Mouse (Mus musculus) midbrain, embryonic 14.5 days (tissue): ENCODE measurements around the gene Selenoo. TPM values are rescaled to one million over a fixed set of nuclear protein-coding genes. Genes with fewer than 3 reads are reported as not detected.

Experiments
- ATAC-seq: fragments of 200-750 bp; cut with Nextera tagmentation; 2 replicates; pipeline ENCODE4 v1.8.0; 2017; ENCODE audit warnings: moderate number of reproducible peaks, moderate library complexity; ENCODE audit not compliant: low FRiP score, low TSS enrichment
- DNase-seq: peaks from one replicate; pipeline ENCODE4 v3.0.0-alpha.2; 2015
- H3K27ac ChIP-seq: fragments of 300-500 bp; sonication (generic); replicated peaks from 2 replicates; pipeline ENCODE4 v1.5.1; 2014; ENCODE audit warnings: mild to moderate bottlenecking, low read depth, low read length, moderate library complexity
- H3K27me3 ChIP-seq: fragments of 300-500 bp; sonication (generic); 2 replicates; pipeline ENCODE4 v1.6.1; 2014; ENCODE audit warnings: low read length, control low read depth, mixed read lengths; ENCODE audit not compliant: control insufficient read depth, insufficient read depth
- H3K36me3 ChIP-seq: fragments of 300-500 bp; sonication (generic); 2 replicates; pipeline ENCODE4 v1.6.1; 2014; ENCODE audit warnings: low read length, control low read depth; ENCODE audit not compliant: control insufficient read depth, insufficient read depth
- H3K4me1 ChIP-seq: fragments of 300-500 bp; sonication (generic); 2 replicates; pipeline ENCODE4 v1.6.1; 2014; ENCODE audit warnings: mild to moderate bottlenecking, antibody characterized with exemption, low read length, control low read depth; ENCODE audit not compliant: control insufficient read depth, insufficient read depth
- H3K4me2 ChIP-seq: fragments of 300-500 bp; sonication (generic); 2 replicates; pipeline ENCODE4 v1.6.1; 2014; ENCODE audit warnings: mild to moderate bottlenecking, low read length, moderate library complexity
- H3K4me3 ChIP-seq: fragments of 300-500 bp; sonication (generic); replicated peaks from 2 replicates; pipeline ENCODE4 v1.5.1; 2014; ENCODE audit warnings: low read depth, low read length
- H3K9ac ChIP-seq: fragments of 300-500 bp; sonication (generic); replicated peaks from 2 replicates; pipeline ENCODE4 v1.6.1; 2014; ENCODE audit warnings: mild to moderate bottlenecking, low read length, moderate library complexity
- H3K9me3 ChIP-seq: fragments of 300-500 bp; sonication (generic); 2 replicates; pipeline ENCODE4 v1.6.1; 2016; ENCODE audit warnings: low read length, control low read depth, mixed read lengths; ENCODE audit not compliant: control insufficient read depth
- WGBS: fragments of 180-500 bp; shearing (Covaris S2); extraction: QIAGEN DNeasy Blood & Tissue Kit; methylation state at CpG from one replicate; pipeline ENCODE4 v1.1.7; 2014; 5-methylcytosine and 5-hydroxymethylcytosine counted together
- polyA plus RNA-seq: library from polyadenylated mRNA; unstranded; fragments of >200 nt; fragmentation: Nextera tagmentation; extraction: Ambion mirVana; gene quantifications from 2 replicates; pipeline ENCODE4 v1.2.1, GENCODE M21; 2014

Gene Selenoo
- polyA plus RNA-seq: 23.8 and 23.9 TPM in 2 replicates

DNA sequence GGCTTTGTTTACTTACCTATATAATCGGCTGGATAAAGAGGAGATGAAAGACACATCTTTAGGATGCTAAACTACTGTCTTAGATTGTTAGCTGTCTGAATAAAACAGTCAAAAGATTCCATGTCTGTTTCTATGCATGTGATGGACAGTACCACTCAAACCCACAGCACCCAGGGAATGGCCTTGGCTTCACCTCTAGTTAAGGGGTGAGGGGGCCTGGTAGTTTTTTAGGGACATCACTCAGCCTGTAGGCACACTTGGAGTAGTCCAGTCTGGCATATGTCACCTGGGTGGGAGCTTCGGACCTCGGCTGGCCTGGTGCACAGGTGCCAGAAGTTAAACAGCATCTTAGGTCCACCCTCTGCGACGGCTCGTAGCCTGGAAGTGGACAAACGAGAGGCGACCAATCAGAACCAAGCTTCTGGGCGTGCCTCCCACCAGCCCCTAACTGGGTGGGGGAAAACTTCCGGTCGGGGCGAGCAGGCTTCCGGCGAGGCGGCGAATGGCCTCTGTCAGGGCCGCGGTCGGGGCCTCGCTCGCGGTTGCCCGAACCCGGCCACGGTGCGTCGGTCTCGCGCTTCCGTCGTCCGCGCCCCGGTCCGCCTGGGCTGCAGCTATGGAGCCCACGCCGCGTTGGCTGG lies at the start of gene Selenoo:
Gene Selenoo (plus strand): TSS at position 478 of the 641 bp plus-strand sequence.
- peak within 1 kb of the TSS; percentile 89 for H3K27ac ChIP-seq
- peak within 1 kb of the TSS; percentile 91 for H3K4me3 ChIP-seq
- H3K9me3 ChIP-seq: no peaks in the 10 kb centered on the region
- peak within 1 kb of the TSS; percentile 94 for H3K4me2 ChIP-seq
- H3K36me3 ChIP-seq: peaks cover 57% of the 10 kb centered on the region
- H3K27me3 ChIP-seq: no peaks in the 10 kb centered on the region
- peaks cover 16% of the 10 kb centered on the region for H3K4me1 ChIP-seq
- DNase-seq (peak; percentile 95), ATAC-seq (peak; percentile 94)
- peak within 1 kb of the TSS; percentile 90 for H3K9ac ChIP-seq
- 2% methylated on average over 38 of the region's 38 CpGs for WGBS

DNA sequence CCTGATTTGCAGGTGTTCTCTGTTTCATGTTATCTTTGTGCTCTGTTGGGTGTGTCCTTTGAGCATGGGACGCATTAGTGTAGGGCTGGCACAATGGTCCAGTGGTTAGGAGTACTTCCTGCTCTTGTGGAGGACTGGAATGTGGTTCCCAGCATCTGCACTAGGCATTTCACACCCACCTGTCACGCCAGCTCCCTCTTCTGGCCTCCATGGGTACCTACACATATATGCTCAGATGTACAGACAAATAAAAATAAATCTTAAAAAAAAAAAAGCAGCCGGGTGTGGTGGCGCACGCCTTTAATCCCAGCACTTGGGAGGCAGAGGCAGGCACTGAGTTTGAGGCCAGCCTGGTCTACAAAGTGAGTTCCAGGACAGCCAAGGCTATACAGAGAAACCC lies 44.5 kb upstream of the Selenoo start:
- DNase-seq (no peak), ATAC-seq (no peak)
- Histone ChIP-seq H3K36me3 (no peaks in the 10 kb centered on the region), H3K4me1 (no peaks in the 10 kb centered on the region), H3K4me2 (no peak overlapping the region), H3K27me3 (no peaks in the 10 kb centered on the region), H3K4me3 (no peak overlapping the region), H3K9ac (no peak overlapping the region), H3K9me3 (peaks cover 6% of the 10 kb centered on the region; the same call in 1 of the 2 replicates), H3K27ac (no peak overlapping the region)
- WGBS: 78% methylated on average over 5 of the region's 5 CpGs

DNA sequence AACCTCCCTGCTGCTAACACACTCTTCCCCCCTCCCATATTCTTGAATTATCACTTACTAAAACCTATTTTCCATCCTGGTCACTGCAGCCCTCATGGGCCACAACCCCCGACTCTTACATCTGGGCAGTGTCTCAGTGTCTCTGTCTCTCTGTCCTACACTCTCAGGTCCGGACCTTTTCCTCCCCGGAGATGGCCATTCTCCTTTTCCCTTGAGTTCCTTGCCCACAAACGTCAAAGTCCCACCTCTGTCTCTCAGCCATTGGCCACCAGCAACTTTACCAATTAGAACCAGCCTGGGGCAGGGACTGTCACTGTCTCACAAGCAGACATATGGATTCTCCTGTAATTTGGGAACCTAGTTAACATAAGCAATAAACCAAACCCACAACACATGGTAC lies 42.5 kb upstream of the Selenoo start:
- no peak for ATAC-seq
- no peak overlapping the region for H3K4me2 ChIP-seq
- peaks cover 6% of the 10 kb centered on the region; the same call in 1 of the 2 replicates for H3K9me3 ChIP-seq
- 71% methylated on average over 4 of the region's 4 CpGs for WGBS
- no peak overlapping the region for H3K27ac ChIP-seq
- no peak overlapping the region for H3K4me3 ChIP-seq
- H3K4me1 ChIP-seq: no peaks in the 10 kb centered on the region
- no peak for DNase-seq
- no peak overlapping the region for H3K9ac ChIP-seq
- no peaks in the 10 kb centered on the region for H3K36me3 ChIP-seq
- no peaks in the 10 kb centered on the region for H3K27me3 ChIP-seq

- Histone ChIP-seq H3K9ac (no peak overlapping the region), H3K9me3 (no peaks in the 10 kb centered on the region), H3K4me2 (no peak overlapping the region), H3K36me3 (no peaks in the 10 kb centered on the region), H3K27me3 (no peaks in the 10 kb centered on the region; the same call in 1 of the 2 replicates), H3K27ac (no peak overlapping the region), H3K4me3 (no peak overlapping the region), H3K4me1 (peaks cover 7% of the 10 kb centered on the region)
- WGBS: 92% methylated on average over 7 of the region's 7 CpGs
- DNase-seq (no peak), ATAC-seq (no peak)
Measured at GRCm38 (mm10) chr15:89054666-89055065, 34.2 kb upstream of the Selenoo start.

- H3K9me3 ChIP-seq: no peaks in the 10 kb centered on the region
- H3K9ac ChIP-seq: peak overlapping the region; percentile 84
- H3K4me1 ChIP-seq: peaks cover 17% of the 10 kb centered on the region
- 38% methylated on average over 6 of the region's 6 CpGs for WGBS
- no peak for ATAC-seq
- no peak for DNase-seq
- peak overlapping the region; percentile 79; the same call in 1 of the 2 replicates for H3K27ac ChIP-seq
- no peaks in the 10 kb centered on the region; the same call in 1 of the 2 replicates for H3K27me3 ChIP-seq
- H3K4me3 ChIP-seq: peak overlapping the region; percentile 72
- H3K36me3 ChIP-seq: no peaks in the 10 kb centered on the region
- peak overlapping the region; percentile 88 for H3K4me2 ChIP-seq
Measured at GRCm38 (mm10) chr15:89058736-89059135, 30.1 kb upstream of the Selenoo start.

DNA sequence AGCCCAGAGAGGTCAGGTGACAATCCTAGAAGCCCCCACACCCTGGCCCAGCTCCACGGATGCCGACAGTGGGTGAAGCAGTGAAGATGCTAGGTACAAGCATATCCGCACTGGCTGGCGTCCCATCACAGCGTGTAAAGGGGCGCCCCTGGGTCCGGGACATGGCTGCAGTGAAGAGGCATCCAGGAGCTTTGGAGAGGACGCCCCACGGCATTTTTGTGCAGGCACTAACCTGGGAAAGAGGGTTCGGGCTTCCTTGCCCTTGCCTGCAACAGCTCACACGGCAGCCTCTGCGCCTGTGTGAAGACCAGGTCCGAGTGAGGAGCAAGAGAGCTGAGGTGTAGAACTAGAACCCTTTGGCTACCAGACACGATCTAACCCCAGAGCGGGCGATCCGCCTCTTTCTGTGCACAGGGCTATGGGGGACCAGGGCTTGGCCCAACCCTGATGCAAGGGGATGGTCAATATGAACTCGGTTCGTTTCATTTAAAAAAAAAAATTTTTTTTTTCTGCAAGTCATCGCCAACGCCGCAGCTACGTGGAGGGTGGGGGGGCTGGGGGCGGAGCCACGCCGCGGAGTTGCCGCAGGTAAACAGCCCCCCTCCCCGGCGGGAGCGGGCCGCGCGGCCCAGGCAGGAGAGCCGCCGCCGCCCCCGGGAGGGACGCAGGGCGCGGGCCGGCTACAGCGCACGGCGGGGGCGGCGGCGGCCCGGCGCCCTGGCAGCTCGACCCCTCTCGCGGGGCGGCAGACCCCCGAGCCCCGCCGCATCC lies 29.5 kb upstream of the Selenoo start, which contains the start of gene Panx2:
Gene Panx2 (plus strand): TSS at position 574 of the 771 bp plus-strand sequence.
- Histone ChIP-seq H3K4me2 (peak within 1 kb of the TSS; percentile 88), H3K9me3 (no peaks in the 10 kb centered on the region), H3K27me3 (no peaks in the 10 kb centered on the region; the same call in 1 of the 2 replicates), H3K36me3 (no peaks in the 10 kb centered on the region), H3K4me3 (peak within 1 kb of the TSS; percentile 72), H3K9ac (peak within 1 kb of the TSS; percentile 84), H3K27ac (peak within 1 kb of the TSS; percentile 79), H3K4me1 (peaks cover 17% of the 10 kb centered on the region)
- DNase-seq (peak; percentile 75), ATAC-seq (0 out of 2 replicates have a peak, but pooled peaks have one; percentile 38)
- WGBS: 1% methylated on average over 30 of the region's 57 CpGs

- Histone ChIP-seq H3K4me2 (peak overlapping the region; percentile 88), H3K4me1 (peaks cover 17% of the 10 kb centered on the region), H3K36me3 (no peaks in the 10 kb centered on the region), H3K4me3 (peak overlapping the region; percentile 72), H3K9ac (peak overlapping the region; percentile 84), H3K27ac (peak overlapping the region; percentile 79), H3K27me3 (no peaks in the 10 kb centered on the region; the same call in 1 of the 2 replicates), H3K9me3 (no peaks in the 10 kb centered on the region)
- 2% methylated on average over 46 of the region's 48 CpGs for WGBS
- DNase-seq (peak; percentile 78), ATAC-seq (peak; percentile 70)
Measured at GRCm38 (mm10) chr15:89060032-89060681, 28.7 kb upstream of the Selenoo start.

DNA sequence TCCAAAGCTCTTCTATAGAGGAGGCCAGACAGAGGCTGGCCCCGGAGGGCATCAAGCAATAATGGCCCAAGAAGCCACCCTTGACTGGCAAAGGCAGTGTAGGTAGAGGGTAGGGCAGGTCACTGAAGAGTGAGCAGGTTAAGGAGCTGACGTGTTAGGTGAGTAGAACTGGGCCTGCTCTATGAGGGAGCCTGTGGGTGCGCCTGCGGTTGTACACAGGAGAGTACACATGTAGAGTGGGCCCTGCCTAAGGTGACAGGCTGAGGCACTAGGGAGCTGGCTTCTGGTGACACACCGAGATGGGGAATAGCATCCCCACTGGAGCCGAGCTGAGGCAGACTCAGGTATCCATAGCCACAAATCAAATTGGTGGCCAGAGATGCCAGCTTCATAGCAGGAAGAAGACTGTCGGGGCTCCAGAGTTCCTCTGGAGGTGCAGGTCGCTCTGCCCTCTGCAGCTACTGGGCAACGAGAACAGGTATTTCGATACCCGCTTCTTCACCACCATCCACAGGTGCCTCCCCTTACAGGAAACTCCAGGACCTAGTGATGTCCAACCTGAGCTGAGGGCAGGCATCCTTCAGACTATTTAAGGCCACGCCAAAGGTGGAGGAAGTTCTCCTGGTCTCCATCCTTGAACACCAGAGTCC lies 27.9 kb upstream of the Selenoo start:
- Histone ChIP-seq H3K9ac (peak overlapping the region; percentile 84), H3K27me3 (no peaks in the 10 kb centered on the region; the same call in 1 of the 2 replicates), H3K9me3 (no peaks in the 10 kb centered on the region), H3K27ac (no peak overlapping the region), H3K4me1 (peaks cover 17% of the 10 kb centered on the region), H3K36me3 (no peaks in the 10 kb centered on the region), H3K4me3 (peak overlapping the region; percentile 72), H3K4me2 (peak overlapping the region; percentile 88)
- WGBS: 91% methylated on average over 12 of the region's 12 CpGs
- DNase-seq (no peak), ATAC-seq (0 out of 2 replicates have a peak, but pooled peaks have one; percentile 22)
